Mouse (Mus musculus): Measurements from ENCODE around the gene Kcnj4. TPM values are rescaled to one million over a fixed set of nuclear protein-coding genes. Genes with fewer than 3 reads are reported as not detected.

Gene Kcnj4
- under 1 TPM in 1 of 2 experiments, not detected in 1; 0.24 TPM for total RNA-seq (2021)
- long read RNA-seq, experiment 1, partial matches to known transcripts: 0 of 1 reads
- long read RNA-seq, experiment 1, other reads (novel, unspliced or antisense): 0 of 1 reads
- long read RNA-seq, experiment 2: 0 reads

- DNase-seq: peak; percentile 21
Observed at GRCm38 (mm10) chr15:79504707-79505452, at the start of gene Kcnj4. Gene Kcnj4, minus strand, starts transcription at chr15:79505241.

DNA sequence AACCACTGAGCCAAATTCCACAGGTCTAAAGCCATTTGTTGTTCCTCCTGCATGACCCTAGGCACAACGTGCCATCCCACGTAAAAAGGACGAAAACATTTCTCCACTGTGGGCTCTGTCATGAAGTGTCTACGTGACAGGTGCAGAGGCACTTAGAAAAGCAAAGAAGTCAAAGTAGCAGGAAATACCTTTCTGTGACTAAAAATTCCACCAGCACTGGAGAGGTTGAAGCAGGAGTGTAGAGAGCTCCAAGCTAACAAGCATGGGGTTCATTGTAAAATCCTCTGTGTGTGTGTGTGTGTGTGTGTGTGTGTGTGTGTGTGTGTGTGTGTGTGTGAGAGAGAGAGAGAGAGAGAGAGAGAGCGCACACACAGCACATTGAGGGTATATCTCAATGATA lies 47.5 kb upstream of the Kcnj4 start:
- DNase-seq: no peak

DNA sequence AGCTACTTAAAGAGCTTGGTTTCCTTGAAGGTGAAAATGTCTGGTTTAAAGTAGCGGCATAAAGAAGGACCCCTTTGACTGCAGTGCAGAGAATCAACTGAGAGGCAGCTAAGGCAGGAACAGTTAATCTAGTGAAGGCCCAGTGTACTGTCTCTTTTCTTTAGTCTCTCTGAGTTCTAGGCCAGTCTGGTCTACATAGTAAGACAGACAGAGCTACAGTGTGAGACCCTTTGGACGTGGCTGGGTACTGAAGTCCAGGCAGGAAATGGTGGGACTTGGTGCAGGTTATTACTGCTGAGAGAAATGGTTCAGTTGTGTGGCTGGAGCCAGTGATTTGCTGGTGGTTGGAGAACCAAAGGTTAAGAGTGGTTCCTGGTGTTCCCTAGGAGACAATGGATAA lies 43.2 kb upstream of the Kcnj4 start:
- DNase-seq: no peak

DNA sequence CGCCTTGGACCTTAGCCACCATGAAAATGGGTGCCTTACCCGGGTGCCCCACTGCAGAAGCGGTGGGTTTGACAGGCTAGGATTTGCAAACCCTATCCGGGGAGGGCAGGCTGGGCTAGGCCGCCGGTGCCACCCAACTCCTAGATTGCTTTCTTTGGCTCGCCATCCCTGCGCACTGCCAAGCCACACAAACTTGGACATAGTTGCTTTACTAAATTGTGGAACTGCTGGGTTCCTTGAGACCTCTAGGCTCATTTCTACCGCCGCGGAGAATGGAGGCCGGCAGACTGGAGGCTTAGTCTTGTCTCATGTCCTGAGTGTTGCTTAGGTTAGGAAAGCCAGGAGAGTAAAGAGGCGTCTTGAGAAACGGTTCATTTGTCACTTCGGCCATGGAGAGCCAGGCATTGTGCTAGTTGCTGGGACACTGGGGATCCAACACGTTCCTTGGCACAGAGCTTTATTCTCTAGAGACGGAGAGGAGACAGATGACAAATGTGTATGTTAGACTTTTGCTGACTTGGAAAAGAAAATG lies 42.3 kb upstream of the Kcnj4 start:
- DNase-seq: peak; percentile 60

- DNase-seq: peak; percentile 99
Observed at GRCm38 (mm10) chr15:79546410-79547288, 41.6 kb upstream of the Kcnj4 start, which contains the start of gene Ddx17. Gene Ddx17, minus strand, starts transcription at chr15:79546741.

- peak; percentile 87 for DNase-seq
Observed at GRCm38 (mm10) chr15:79545921-79546399, 40.9 kb upstream of the Kcnj4 start.

- DNase-seq: no peak
Observed at GRCm38 (mm10) chr15:79545496-79545895, 40.5 kb upstream of the Kcnj4 start.

GRCm38 (mm10) chr15:79543968-79544367 lies 38.9 kb upstream of the Kcnj4 start:
- DNase-seq: no peak

DNA sequence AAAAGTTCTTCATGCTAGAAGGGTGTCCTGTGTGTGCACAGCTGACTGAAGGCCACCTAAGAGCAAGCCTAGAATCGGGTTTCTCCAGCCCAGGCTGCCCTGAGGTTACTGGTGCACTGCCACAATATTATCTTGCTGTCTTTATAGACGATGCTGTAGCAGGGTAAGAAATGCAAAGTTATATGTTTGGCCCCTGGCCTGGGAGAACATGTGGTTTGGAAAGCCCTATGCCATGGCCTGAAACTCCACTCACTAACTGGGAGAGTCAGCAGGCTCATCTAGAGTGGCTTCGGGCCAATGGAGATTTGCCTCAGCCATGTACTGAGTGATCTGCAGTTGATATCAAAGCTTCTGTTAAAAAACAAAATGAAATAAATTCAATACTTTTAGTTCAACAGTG lies 28.8 kb upstream of the Kcnj4 start:
- DNase-seq: no peak

DNA sequence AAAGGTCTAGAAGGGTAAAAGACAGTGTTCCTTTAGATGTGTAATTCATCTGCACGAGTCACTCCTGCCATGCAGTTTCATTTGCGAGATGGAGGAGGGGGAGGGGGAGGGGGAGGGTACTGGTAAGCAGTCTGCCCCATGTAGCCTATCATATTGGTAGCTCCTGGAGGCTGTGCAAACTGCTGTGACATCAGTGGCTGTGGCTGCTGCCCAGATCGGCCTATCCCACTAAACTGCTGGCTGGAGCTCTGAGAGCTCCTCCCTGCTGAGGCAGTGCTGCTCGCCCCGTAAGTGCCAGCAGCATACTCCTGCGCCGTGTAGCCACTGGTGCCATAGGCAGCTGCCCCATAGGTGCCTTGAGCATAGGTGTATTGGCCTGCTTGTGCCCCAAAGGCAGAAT lies 24.9 kb upstream of the Kcnj4 start:
- DNase-seq: no peak

DNA sequence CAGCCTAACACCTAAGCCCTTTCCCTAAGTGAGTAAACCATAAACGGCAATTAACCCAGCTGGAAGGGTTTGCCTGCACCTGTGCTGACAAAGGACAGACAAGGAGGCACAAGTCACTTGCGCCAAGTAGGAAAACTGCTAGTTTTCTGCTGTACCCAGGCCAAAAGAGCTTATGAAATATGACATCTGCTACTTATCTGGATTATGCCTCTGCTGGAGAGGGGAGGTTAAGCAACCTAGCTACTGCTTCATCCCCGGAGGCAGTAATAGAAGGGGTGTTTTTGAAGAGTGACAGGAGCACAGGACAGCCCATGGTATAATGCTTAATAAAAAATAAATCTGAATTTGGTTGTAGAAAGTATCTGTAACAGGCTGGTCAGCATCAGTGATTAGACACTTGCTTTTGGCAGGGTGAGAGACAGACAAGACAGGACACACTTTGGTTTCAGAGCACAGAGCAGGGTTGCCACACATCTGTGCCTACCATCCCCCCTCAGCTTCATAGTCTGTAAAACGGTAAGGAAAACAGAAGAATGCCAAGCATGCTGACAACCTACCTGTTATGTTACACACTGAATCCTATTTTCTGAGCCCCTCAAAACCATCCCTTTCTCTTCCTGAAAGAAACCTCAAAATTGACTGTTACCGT lies 23.1 kb upstream of the Kcnj4 start:
- no peak for DNase-seq

DNA sequence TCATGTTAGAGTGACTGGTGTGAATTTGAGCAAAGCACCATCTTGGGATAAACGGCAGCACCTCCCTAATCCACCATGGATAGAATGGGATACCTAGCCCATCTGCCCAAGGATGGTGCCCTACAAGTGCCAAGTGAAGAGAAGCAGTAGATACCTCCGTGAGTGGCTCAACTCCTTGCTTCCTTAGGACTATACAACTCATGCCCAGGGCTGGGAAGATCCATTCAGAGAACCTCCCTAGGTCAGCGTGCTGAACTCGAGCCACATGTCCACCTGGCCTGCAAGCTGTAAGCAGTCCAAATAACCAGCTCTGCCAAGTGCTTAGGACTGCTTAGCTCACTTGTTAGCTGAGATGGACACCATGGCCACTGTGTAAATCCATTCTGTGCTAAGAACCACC lies 22.2 kb upstream of the Kcnj4 start:
- no peak for DNase-seq

- DNase-seq: peak; percentile 68
Observed at GRCm38 (mm10) chr15:79525979-79526768, 21.1 kb upstream of the Kcnj4 start.

DNA sequence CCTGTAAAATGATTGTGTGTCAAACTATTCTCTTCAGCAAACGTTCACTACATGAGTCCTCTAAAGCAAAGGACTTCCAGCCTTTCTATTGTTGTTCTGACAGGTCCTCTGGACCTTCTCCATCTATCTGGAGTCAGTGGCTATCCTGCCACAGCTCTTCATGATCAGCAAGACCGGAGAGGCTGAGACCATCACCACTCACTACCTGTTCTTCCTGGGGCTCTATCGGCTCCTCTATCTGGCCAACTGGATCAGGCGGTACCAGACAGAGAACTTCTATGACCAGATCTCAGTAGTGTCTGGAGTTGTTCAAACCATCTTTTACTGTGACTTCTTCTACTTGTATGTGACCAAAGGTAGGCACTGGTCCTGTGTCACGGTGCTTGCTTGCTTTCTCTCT lies 20.5 kb upstream of the Kcnj4 start:
- DNase-seq: no peak

- DNase-seq: no peak
Observed at GRCm38 (mm10) chr15:79519400-79520220, 14.6 kb upstream of the Kcnj4 start.

DNA sequence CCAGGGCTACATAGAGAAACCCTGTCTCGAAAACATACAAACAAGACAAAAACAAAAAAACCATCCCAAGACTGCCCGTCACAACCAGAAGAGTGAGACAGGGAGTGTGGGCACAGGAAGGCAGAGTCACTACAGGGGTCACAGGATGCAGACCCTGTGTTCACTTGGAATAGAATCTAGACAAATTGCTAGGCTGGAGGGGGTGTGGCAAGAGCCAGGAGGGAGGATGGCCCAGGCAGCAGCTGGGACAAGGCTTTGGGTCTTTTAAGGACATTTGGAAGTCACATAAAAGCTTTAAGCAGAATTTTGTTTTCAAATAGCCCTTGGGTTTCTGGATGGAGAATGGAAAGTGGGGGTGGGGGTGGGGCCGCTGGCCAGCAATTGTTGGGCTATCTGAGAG lies 13.5 kb upstream of the Kcnj4 start:
- DNase-seq: no peak

DNA sequence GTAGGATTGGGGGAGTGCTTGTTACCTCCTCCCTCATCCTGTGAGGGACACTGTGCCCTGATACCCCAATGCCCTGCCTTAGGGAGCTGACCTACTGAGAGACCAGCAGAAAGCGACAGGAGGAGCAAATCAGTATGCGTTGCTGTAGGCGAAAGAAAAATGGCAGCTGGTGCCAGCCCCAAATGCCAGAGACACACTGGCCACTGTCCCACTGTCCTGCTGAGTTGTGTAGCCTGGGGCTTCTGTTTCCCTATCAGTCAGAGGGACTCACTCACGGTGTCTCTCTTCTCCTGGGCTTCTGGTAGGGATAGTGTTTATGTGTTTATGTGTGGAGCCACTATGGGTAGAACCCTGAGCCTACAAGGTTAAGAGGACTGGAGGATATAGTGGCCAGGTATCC lies 12.7 kb upstream of the Kcnj4 start:
- DNase-seq: no peak

- DNase-seq: peak; percentile 84
Observed at GRCm38 (mm10) chr15:79516171-79517096, 11.4 kb upstream of the Kcnj4 start, which contains the start of gene Kdelr3. Gene Kdelr3, plus strand, starts transcription at chr15:79516411.

- no peak for DNase-seq
Observed at GRCm38 (mm10) chr15:79513940-79514339, 8.9 kb upstream of the Kcnj4 start.
